Mouse (Mus musculus) limb, embryonic 11.5 days (tissue): ENCODE data around the gene Morn1. TPM values are rescaled to one million over a fixed set of nuclear protein-coding genes. Genes with fewer than 3 reads are reported as not detected.

Experiments used
- ATAC-seq: fragments of 200-750 bp; cut with Nextera tagmentation; 2 replicates; pipeline ENCODE4 v1.8.0; 2017; ENCODE audit warnings: low read depth; ENCODE audit not compliant: insufficient number of reproducible peaks, low FRiP score, low TSS enrichment
- DNase-seq: peaks from one replicate; pipeline ENCODE4 v3.0.0-alpha.2; 2015; ENCODE audit warnings: low spot score
- H3K27ac ChIP-seq: fragments of 300-500 bp; sonication (generic); replicated peaks from 2 replicates; pipeline ENCODE4 v1.5.1; 2014; ENCODE audit warnings: low read depth, mild to moderate bottlenecking, low read length
- H3K27me3 ChIP-seq: fragments of 300-500 bp; sonication (generic); 2 replicates; pipeline ENCODE4 v1.6.1; 2014; ENCODE audit warnings: mild to moderate bottlenecking, low read length, mixed read lengths; ENCODE audit not compliant: control insufficient read depth, insufficient read depth
- H3K36me3 ChIP-seq: fragments of 300-500 bp; sonication (generic); 2 replicates; pipeline ENCODE4 v1.6.1; 2014; ENCODE audit warnings: mild to moderate bottlenecking, low read length, moderate library complexity, mixed read lengths; ENCODE audit not compliant: control insufficient read depth, insufficient read depth
- H3K4me1 ChIP-seq: fragments of 300-500 bp; sonication (generic); 2 replicates; pipeline ENCODE4 v1.6.1; 2014; ENCODE audit warnings: low read length, mixed read lengths; ENCODE audit not compliant: control insufficient read depth, insufficient read depth
- H3K4me2 ChIP-seq: fragments of 300-500 bp; sonication (generic); 2 replicates; pipeline ENCODE4 v1.6.1; 2014; ENCODE audit warnings: low read depth, mild to moderate bottlenecking, moderate library complexity; ENCODE audit not compliant: severe bottlenecking
- H3K4me3 ChIP-seq: fragments of 300-500 bp; sonication (generic); 2 replicates; pipeline ENCODE4 v1.5.1; 2014; ENCODE audit warnings: low read depth, low read length
- H3K9ac ChIP-seq: fragments of 300-500 bp; sonication (generic); 2 replicates; pipeline ENCODE4 v1.6.1; 2014; ENCODE audit warnings: mild to moderate bottlenecking, low read length
- H3K9me3 ChIP-seq: fragments of 300-500 bp; sonication (generic); 2 replicates; pipeline ENCODE4 v1.6.1; 2016; ENCODE audit warnings: low read length; ENCODE audit not compliant: control insufficient read depth
- WGBS: fragments of 180-500 bp; shearing (Covaris S2); extraction: QIAGEN DNeasy Blood & Tissue Kit; methylation state at CpG from one replicate; pipeline ENCODE4 v1.1.7; 2014; 5-methylcytosine and 5-hydroxymethylcytosine counted together
- polyA plus RNA-seq: library from polyadenylated mRNA; unstranded; fragments of >200 nt; fragmentation: Nextera tagmentation; extraction: Ambion mirVana; gene quantifications from 2 replicates; pipeline ENCODE4 v1.2.1, GENCODE M21; 2014

The Morn1 gene
- polyA plus RNA-seq, 1 experiment from 2014 or later, result 3.5 TPM

- Histone ChIP-seq H3K27me3 (no peaks in the 10 kb centered on the region), H3K4me2 (no peak overlapping the region), H3K9ac (no peak overlapping the region), H3K27ac (no peak overlapping the region), H3K4me3 (no peak overlapping the region), H3K4me1 (peaks cover 58% of the 10 kb centered on the region), H3K9me3 (no peaks in the 10 kb centered on the region), H3K36me3 (0 out of 2 replicates have a peak, but pooled peaks cover 2% of the 10 kb centered on the region)
- no peak for ATAC-seq
- DNase-seq, result no peak
- 81% methylated on average over 5 of the region's 5 CpGs for WGBS
Observed at GRCm38 (mm10) chr4:155171961-155172533, 85.7 kb downstream of the Morn1 start.

- 21% methylated on average over 21 of the region's 21 CpGs for WGBS
- peaks cover 69% of the 10 kb centered on the region for H3K4me1 ChIP-seq
- no peaks in the 10 kb centered on the region for H3K9me3 ChIP-seq
- peak overlapping the region; percentile 19; the same call in 1 of the 2 replicates for H3K9ac ChIP-seq
- ATAC-seq (peak; percentile 88), DNase-seq (peak; percentile 85)
- peak overlapping the region; percentile 92 for H3K27ac ChIP-seq
- H3K4me3 ChIP-seq, result no peak overlapping the region
- 0 out of 2 replicates have a peak, but pooled peaks cover 2% of the 10 kb centered on the region for H3K36me3 ChIP-seq
- peak overlapping the region; percentile 16; the same call in 1 of the 2 replicates for H3K4me2 ChIP-seq
- H3K27me3 ChIP-seq, result no peaks in the 10 kb centered on the region
Observed at GRCm38 (mm10) chr4:155172909-155173821, 86.8 kb downstream of the Morn1 start.

- Histone ChIP-seq H3K9ac (peak overlapping the region; percentile 18; the same call in 1 of the 2 replicates), H3K36me3 (0 out of 2 replicates have a peak, but pooled peaks cover 2% of the 10 kb centered on the region), H3K9me3 (no peaks in the 10 kb centered on the region), H3K27me3 (no peaks in the 10 kb centered on the region), H3K4me2 (peak overlapping the region; percentile 16), H3K27ac (peak overlapping the region; percentile 92), H3K4me1 (peaks cover 78% of the 10 kb centered on the region), H3K4me3 (no peak overlapping the region)
- DNase-seq, result no peak
- 14% methylated on average over 16 of the region's 17 CpGs for WGBS
- peak; percentile 45; the same call in 1 of the 2 replicates for ATAC-seq
Observed at GRCm38 (mm10) chr4:155173822-155174785, 87.7 kb downstream of the Morn1 start.

GRCm38 (mm10) chr4:155176210-155176609 is 89.8 kb downstream of the Morn1 start:
- Histone ChIP-seq H3K4me3 (no peak overlapping the region), H3K4me2 (no peak overlapping the region), H3K27ac (peak overlapping the region; percentile 62; the same call in 1 of the 2 replicates), H3K4me1 (peaks cover 82% of the 10 kb centered on the region), H3K36me3 (0 out of 2 replicates have a peak, but pooled peaks cover 2% of the 10 kb centered on the region), H3K9ac (no peak overlapping the region), H3K9me3 (no peaks in the 10 kb centered on the region), H3K27me3 (no peaks in the 10 kb centered on the region)
- DNase-seq, result no peak
- ATAC-seq, result no peak
- 23% methylated on average over 3 of the region's 3 CpGs for WGBS

- ATAC-seq (0 out of 2 replicates have a peak, but pooled peaks have one; percentile 48), DNase-seq (peak; percentile 69)
- Histone ChIP-seq H3K27ac (peak overlapping the region; percentile 48), H3K9me3 (no peaks in the 10 kb centered on the region), H3K36me3 (0 out of 2 replicates have a peak, but pooled peaks cover 2% of the 10 kb centered on the region), H3K4me1 (peaks cover 66% of the 10 kb centered on the region), H3K9ac (no peak overlapping the region), H3K4me3 (no peak overlapping the region), H3K4me2 (peak overlapping the region; percentile 2; the same call in 1 of the 2 replicates), H3K27me3 (no peaks in the 10 kb centered on the region)
- WGBS, result 17% methylated on average over 6 of the region's 6 CpGs
Observed at GRCm38 (mm10) chr4:155178274-155178673, 91.9 kb downstream of the Morn1 start.

- Histone ChIP-seq H3K27me3 (no peaks in the 10 kb centered on the region), H3K9ac (no peak overlapping the region), H3K27ac (peak overlapping the region; percentile 48), H3K4me3 (no peak overlapping the region), H3K4me2 (no peak overlapping the region), H3K36me3 (0 out of 2 replicates have a peak, but pooled peaks cover 2% of the 10 kb centered on the region), H3K4me1 (peaks cover 58% of the 10 kb centered on the region), H3K9me3 (no peaks in the 10 kb centered on the region)
- ATAC-seq, result no peak
- WGBS, result 45% methylated on average over 3 of the region's 3 CpGs
- no peak for DNase-seq
Observed at GRCm38 (mm10) chr4:155178981-155179512, 92.7 kb downstream of the Morn1 start.

- peaks cover 40% of the 10 kb centered on the region for H3K4me1 ChIP-seq
- no peaks in the 10 kb centered on the region for H3K27me3 ChIP-seq
- H3K36me3 ChIP-seq, result no peaks in the 10 kb centered on the region
- no peak overlapping the region for H3K27ac ChIP-seq
- no peak for ATAC-seq
- H3K9ac ChIP-seq, result no peak overlapping the region
- no peak overlapping the region for H3K4me3 ChIP-seq
- WGBS, result 84% methylated on average over 7 of the region's 7 CpGs
- H3K9me3 ChIP-seq, result no peaks in the 10 kb centered on the region
- DNase-seq, result no peak
- H3K4me2 ChIP-seq, result no peak overlapping the region
Observed at GRCm38 (mm10) chr4:155183201-155183600, 96.8 kb downstream of the Morn1 start.
